Mouse (Mus musculus): ENCODE results near the gene Aplp2.

GRCm38 (mm10) chr9:31168356-31169093 lies 43.1 kb downstream of the Aplp2 start:
- TF ChIP-seq CTCF (IDR thresholded peaks at IDR 0.05; ENCODE audit: extremely low read depth, insufficient read depth, low read length) (no peak), POLR2A (IDR thresholded peaks at IDR 0.05; ENCODE audit: extremely low read depth, insufficient read depth, low read length) (no peak)
